Mouse (Mus musculus): ENCODE measurements around the gene Clic1. TPM values are rescaled to one million over a fixed set of nuclear protein-coding genes. Genes with fewer than 3 reads are reported as not detected.

Gene Clic1
- polyA plus RNA-seq, 1 experiment from 2014 or later: 73.9 TPM

DNA sequence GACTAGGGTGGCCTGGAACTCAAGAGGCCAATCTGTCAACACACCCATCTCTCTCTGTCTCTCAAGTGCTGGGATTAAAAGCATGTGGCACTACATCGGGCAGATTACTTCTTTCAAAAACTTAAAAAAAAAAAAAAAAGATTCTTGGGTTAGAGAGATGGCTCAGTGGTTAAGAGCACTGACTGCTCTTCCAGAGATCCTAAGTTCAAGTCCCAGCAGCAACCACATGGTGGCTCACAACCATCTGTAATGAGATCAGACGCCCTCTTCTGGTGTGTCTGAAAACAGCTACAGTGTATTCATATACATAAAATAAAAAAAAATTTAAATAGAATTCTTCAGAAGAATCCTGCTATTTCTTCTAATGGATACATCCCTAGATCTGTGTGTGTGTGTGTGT, 38.4 kb downstream of the Clic1 start:
- ATAC-seq (replicated peaks; ENCODE audit: insufficient number of reproducible peaks, low FRiP score, low TSS enrichment, low read depth) (no peak), DNase-seq (ENCODE audit: low spot score) (no peak)
- Histone ChIP-seq H3K27me3 (ENCODE audit: control insufficient read depth, insufficient read depth, low read length) (no peaks in the 10 kb centered on the region), H3K4me3 (ENCODE audit: low read depth, low read length) (no peak overlapping the region), H3K27ac (replicated peaks; ENCODE audit: low read depth, low read length) (no peak overlapping the region), H3K9me3 (replicated peaks; ENCODE audit: control insufficient read depth, low read length) (no peaks in the 10 kb centered on the region), H3K4me1 (ENCODE audit: control insufficient read depth, insufficient read depth, low read length) (peaks cover 3% of the 10 kb centered on the region), H3K9ac (replicated peaks; ENCODE audit: low read length) (no peak overlapping the region), H3K36me3 (replicated peaks; ENCODE audit: control insufficient read depth, insufficient read depth, low read depth, low read length) (0 out of 2 replicates have a peak, but pooled peaks cover 3% of the 10 kb centered on the region), H3K4me2 (ENCODE audit: low read depth, low read length) (no peak overlapping the region)
- 51% methylated on average over 2 of the region's 2 CpGs for WGBS

DNA sequence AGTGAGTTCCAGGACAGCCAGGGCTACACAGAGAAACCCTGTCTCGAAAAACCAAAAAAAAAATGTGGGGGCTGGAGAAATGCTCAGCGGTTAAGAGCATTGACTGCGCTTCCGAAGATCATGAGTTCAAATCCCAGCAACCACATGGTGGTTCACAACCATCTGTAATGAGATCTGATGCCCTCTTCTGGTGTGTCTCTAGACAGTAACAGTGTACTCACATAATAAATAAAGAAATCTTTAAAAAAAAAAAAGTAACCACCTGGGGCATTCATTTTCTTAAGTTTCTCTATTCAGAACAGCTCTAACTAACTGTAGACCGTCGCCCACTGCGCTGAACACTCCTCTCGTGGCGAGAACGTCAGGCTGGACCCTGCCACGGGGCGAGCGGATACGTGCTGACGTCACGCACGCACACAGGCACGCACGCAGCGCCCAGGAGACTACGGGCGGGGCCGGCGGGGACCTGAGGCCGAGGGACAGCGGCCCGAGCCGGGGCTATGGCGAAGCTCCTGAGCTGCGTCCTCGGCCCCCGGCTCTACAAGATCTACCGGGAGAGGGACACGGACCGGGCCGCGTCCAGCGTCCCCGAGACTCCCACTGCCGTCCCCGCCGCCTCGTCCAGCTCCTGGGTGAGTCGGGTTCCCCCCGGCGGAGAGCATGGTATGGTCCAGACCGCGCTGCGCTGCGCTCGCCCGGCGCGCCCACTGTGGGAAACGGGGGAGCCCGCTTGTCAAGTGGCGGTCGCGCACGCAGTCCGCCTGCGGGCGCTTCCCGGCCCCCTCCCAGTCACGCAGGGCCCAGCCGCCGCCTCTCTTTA, 39.3 kb downstream of the Clic1 start, which contains the start of gene Abhd16a:
Gene Abhd16a (plus strand): TSS at position 439 of the 820 bp plus-strand sequence.
- Histone ChIP-seq H3K9ac (replicated peaks; ENCODE audit: low read length) (peak within 1 kb of the TSS; percentile 88), H3K27me3 (ENCODE audit: control insufficient read depth, insufficient read depth, low read length) (no peaks in the 10 kb centered on the region), H3K36me3 (replicated peaks; ENCODE audit: control insufficient read depth, insufficient read depth, low read depth, low read length) (0 out of 2 replicates have a peak, but pooled peaks cover 3% of the 10 kb centered on the region), H3K4me3 (ENCODE audit: low read depth, low read length) (peak within 1 kb of the TSS; percentile 44), H3K27ac (replicated peaks; ENCODE audit: low read depth, low read length) (peak within 1 kb of the TSS; percentile 87), H3K4me1 (ENCODE audit: control insufficient read depth, insufficient read depth, low read length) (peaks cover 3% of the 10 kb centered on the region), H3K4me2 (ENCODE audit: low read depth, low read length) (peak within 1 kb of the TSS; percentile 47), H3K9me3 (replicated peaks; ENCODE audit: control insufficient read depth, low read length) (no peaks in the 10 kb centered on the region)
- ATAC-seq (replicated peaks; ENCODE audit: insufficient number of reproducible peaks, low FRiP score, low TSS enrichment, low read depth) (peak; percentile 96), DNase-seq (ENCODE audit: low spot score) (peak; percentile 96)
- 3% methylated on average over 63 of the region's 67 CpGs for WGBS

DNA sequence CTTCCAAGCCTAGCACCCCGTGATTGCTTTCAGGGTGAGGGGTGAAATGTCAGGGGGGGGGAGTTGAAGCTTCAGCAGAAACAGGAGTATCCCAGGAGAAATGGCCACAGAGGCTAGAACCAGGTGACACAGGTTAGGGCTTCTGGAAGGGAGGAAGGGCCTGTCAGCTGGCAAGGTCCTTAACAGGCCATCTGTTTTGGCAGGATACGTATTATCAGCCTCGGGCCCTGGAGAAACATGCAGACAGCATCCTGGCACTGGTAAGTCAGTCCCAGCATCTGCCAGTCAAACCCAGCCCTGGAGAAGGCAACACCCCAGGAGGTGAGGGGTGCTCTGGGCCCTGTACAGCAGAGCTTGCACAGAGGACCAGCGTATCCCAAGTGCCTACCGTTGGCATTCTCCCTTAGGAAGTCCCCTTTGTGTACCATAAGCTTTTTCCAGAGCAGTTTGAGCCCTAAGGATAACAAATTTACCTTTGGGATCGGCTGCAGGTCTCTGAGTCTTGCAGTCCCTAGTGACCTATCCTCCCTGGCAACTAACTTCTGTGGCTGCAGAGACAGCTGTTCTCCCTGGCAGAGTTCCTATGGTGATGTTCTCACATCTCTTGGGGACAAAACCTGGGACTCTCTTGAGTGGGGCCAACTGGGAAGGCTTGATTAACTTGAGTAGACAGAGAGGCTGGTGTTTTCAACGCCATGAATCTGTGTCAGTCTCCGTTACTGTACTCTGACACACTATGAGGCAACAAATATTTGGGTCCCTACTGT, 40.6 kb downstream of the Clic1 start:
- peak overlapping the region; percentile 47 for H3K4me2 ChIP-seq (ENCODE audit: low read depth, low read length)
- H3K27ac ChIP-seq (replicated peaks; ENCODE audit: low read depth, low read length): no peak overlapping the region
- H3K4me3 ChIP-seq (ENCODE audit: low read depth, low read length): peak overlapping the region; percentile 44
- peaks cover 3% of the 10 kb centered on the region for H3K4me1 ChIP-seq (ENCODE audit: control insufficient read depth, insufficient read depth, low read length)
- 70% methylated on average over 8 of the region's 8 CpGs for WGBS
- H3K9me3 ChIP-seq (replicated peaks; ENCODE audit: control insufficient read depth, low read length): no peaks in the 10 kb centered on the region
- H3K27me3 ChIP-seq (ENCODE audit: control insufficient read depth, insufficient read depth, low read length): no peaks in the 10 kb centered on the region
- DNase-seq (ENCODE audit: low spot score) (no peak), ATAC-seq (replicated peaks; ENCODE audit: insufficient number of reproducible peaks, low FRiP score, low TSS enrichment, low read depth) (no peak)
- H3K36me3 ChIP-seq (replicated peaks; ENCODE audit: control insufficient read depth, insufficient read depth, low read depth, low read length): peaks cover 3% of the 10 kb centered on the region; the same call in 1 of the 2 replicates
- H3K9ac ChIP-seq (replicated peaks; ENCODE audit: low read length): peak overlapping the region; percentile 88

GRCm38 (mm10) chr17:35092403-35093198, 42.8 kb downstream of the Clic1 start:
- Histone ChIP-seq H3K9ac (replicated peaks; ENCODE audit: low read length) (no peak overlapping the region), H3K27ac (replicated peaks; ENCODE audit: low read depth, low read length) (no peak overlapping the region), H3K36me3 (replicated peaks; ENCODE audit: control insufficient read depth, insufficient read depth, low read depth, low read length) (peaks cover 5% of the 10 kb centered on the region), H3K4me3 (ENCODE audit: low read depth, low read length) (no peak overlapping the region), H3K27me3 (ENCODE audit: control insufficient read depth, insufficient read depth, low read length) (no peaks in the 10 kb centered on the region), H3K4me2 (ENCODE audit: low read depth, low read length) (no peak overlapping the region), H3K4me1 (ENCODE audit: control insufficient read depth, insufficient read depth, low read length) (peaks cover 3% of the 10 kb centered on the region), H3K9me3 (replicated peaks; ENCODE audit: control insufficient read depth, low read length) (no peaks in the 10 kb centered on the region)
- 88% methylated on average over 14 of the region's 14 CpGs for WGBS
- no peak for ATAC-seq (replicated peaks; ENCODE audit: insufficient number of reproducible peaks, low FRiP score, low TSS enrichment, low read depth)
- no peak for DNase-seq (ENCODE audit: low spot score)

GRCm38 (mm10) chr17:35094475-35095365, 45.0 kb downstream of the Clic1 start:
- Histone ChIP-seq H3K36me3 (replicated peaks; ENCODE audit: control insufficient read depth, insufficient read depth, low read depth, low read length) (peaks cover 7% of the 10 kb centered on the region), H3K9me3 (replicated peaks; ENCODE audit: control insufficient read depth, low read length) (no peaks in the 10 kb centered on the region), H3K4me2 (ENCODE audit: low read depth, low read length) (no peak overlapping the region), H3K4me1 (ENCODE audit: control insufficient read depth, insufficient read depth, low read length) (peaks cover 3% of the 10 kb centered on the region), H3K4me3 (ENCODE audit: low read depth, low read length) (no peak overlapping the region), H3K27ac (replicated peaks; ENCODE audit: low read depth, low read length) (no peak overlapping the region), H3K9ac (replicated peaks; ENCODE audit: low read length) (no peak overlapping the region), H3K27me3 (ENCODE audit: control insufficient read depth, insufficient read depth, low read length) (no peaks in the 10 kb centered on the region)
- WGBS: 93% methylated on average over 15 of the region's 15 CpGs
- DNase-seq (ENCODE audit: low spot score) (no peak), ATAC-seq (replicated peaks; ENCODE audit: insufficient number of reproducible peaks, low FRiP score, low TSS enrichment, low read depth) (no peak)

GRCm38 (mm10) chr17:35096597-35096996, 46.8 kb downstream of the Clic1 start:
- 86% methylated on average over 12 of the region's 12 CpGs for WGBS
- Histone ChIP-seq H3K9ac (replicated peaks; ENCODE audit: low read length) (no peak overlapping the region), H3K27ac (replicated peaks; ENCODE audit: low read depth, low read length) (no peak overlapping the region)

GRCm38 (mm10) chr17:35097164-35097655, 47.4 kb downstream of the Clic1 start:
- no peak overlapping the region for H3K4me3 ChIP-seq (ENCODE audit: low read depth, low read length)
- DNase-seq (ENCODE audit: low spot score) (no peak), ATAC-seq (replicated peaks; ENCODE audit: insufficient number of reproducible peaks, low FRiP score, low TSS enrichment, low read depth) (no peak)
- H3K9me3 ChIP-seq (replicated peaks; ENCODE audit: control insufficient read depth, low read length): no peaks in the 10 kb centered on the region
- WGBS: 83% methylated on average over 12 of the region's 12 CpGs
- no peaks in the 10 kb centered on the region for H3K27me3 ChIP-seq (ENCODE audit: control insufficient read depth, insufficient read depth, low read length)
- H3K4me2 ChIP-seq (ENCODE audit: low read depth, low read length): no peak overlapping the region
- no peak overlapping the region for H3K9ac ChIP-seq (replicated peaks; ENCODE audit: low read length)
- no peaks in the 10 kb centered on the region for H3K4me1 ChIP-seq (ENCODE audit: control insufficient read depth, insufficient read depth, low read length)
- H3K27ac ChIP-seq (replicated peaks; ENCODE audit: low read depth, low read length): no peak overlapping the region
- peaks cover 9% of the 10 kb centered on the region for H3K36me3 ChIP-seq (replicated peaks; ENCODE audit: control insufficient read depth, insufficient read depth, low read depth, low read length)

More at GRCm38 (mm10) chr17:35096597-35096996, 46.8 kb downstream of the Clic1 start:
- H3K4me1 ChIP-seq (ENCODE audit: control insufficient read depth, insufficient read depth, low read length): no peaks in the 10 kb centered on the region
- DNase-seq (ENCODE audit: low spot score) (no peak), ATAC-seq (replicated peaks; ENCODE audit: insufficient number of reproducible peaks, low FRiP score, low TSS enrichment, low read depth) (no peak)
- no peak overlapping the region for H3K4me3 ChIP-seq (ENCODE audit: low read depth, low read length)
- H3K27me3 ChIP-seq (ENCODE audit: control insufficient read depth, insufficient read depth, low read length): no peaks in the 10 kb centered on the region
- H3K9me3 ChIP-seq (replicated peaks; ENCODE audit: control insufficient read depth, low read length): no peaks in the 10 kb centered on the region
- H3K4me2 ChIP-seq (ENCODE audit: low read depth, low read length): no peak overlapping the region
- H3K36me3 ChIP-seq (replicated peaks; ENCODE audit: control insufficient read depth, insufficient read depth, low read depth, low read length): peaks cover 9% of the 10 kb centered on the region

Data from embryonic facial prominence, embryonic 11.5 days (tissue).